Mouse (Mus musculus) megakaryocyte, embryonic 14.5 days (primary cell): ENCODE results near the gene Mmrn2.

Experiments
- FLI1 ChIP-seq: IDR thresholded peaks from 2 replicates; pipeline ENCODE4 v1.6.1; 2012; ENCODE audit warnings: low read length, inconsistent platforms, mixed read lengths
- GATA1 ChIP-seq: IDR thresholded peaks from 3 replicates; pipeline ENCODE4 v1.6.1; 2012; ENCODE audit warnings: mixed read lengths, low read length, inconsistent platforms, borderline replicate concordance

- TF ChIP-seq FLI1 = no peak
- no peak for TF ChIP-seq GATA1
These were observed 47.6 kb upstream of the Mmrn2 start for GRCm38 (mm10) chr14:34327618-34328017.
